Mouse (Mus musculus): ENCODE results near the gene Lacc1.

DNA sequence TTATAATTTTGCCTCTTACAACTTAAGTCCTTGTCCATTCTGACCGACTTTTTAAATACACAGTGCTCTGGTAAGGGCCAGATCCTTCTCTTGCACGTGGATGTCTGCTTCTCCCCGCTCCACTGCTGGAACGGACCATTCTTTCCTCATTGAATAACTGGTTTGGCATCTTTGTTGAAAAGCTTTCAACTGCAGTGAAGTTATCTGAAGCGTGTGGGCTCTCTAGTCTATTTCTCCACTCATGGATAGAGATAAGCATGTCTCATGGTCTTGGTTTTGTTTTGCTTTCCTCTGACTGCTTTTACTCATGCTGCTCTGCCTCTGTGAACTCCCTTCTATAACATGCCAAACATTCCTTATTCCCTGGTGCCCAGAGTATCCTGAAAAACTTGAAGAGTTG is 4.3 kb downstream of the Lacc1 start:
- no peak for TF ChIP-seq POLR2A (IDR thresholded peaks at IDR 0.05; ENCODE audit: insufficient read length, low read depth)
- no peak for TF ChIP-seq POLR2AphosphoS2 (IDR thresholded peaks at IDR 0.05; ENCODE audit: insufficient read length, low read depth)
- no peak for TF ChIP-seq TCF12 (IDR thresholded peaks at IDR 0.05; ENCODE audit: insufficient read depth, poor library complexity, severe bottlenecking)
- no peak for TF ChIP-seq USF1 (IDR thresholded peaks at IDR 0.05; ENCODE audit: low read depth)
- TF ChIP-seq CEBPB (IDR thresholded peaks at IDR 0.05; ENCODE audit: insufficient read depth, poor library complexity, severe bottlenecking): no peak
